Mouse (Mus musculus): ENCODE data around the gene Klk12. TPM values are rescaled to one million over a fixed set of nuclear protein-coding genes. Genes with fewer than 3 reads are reported as not detected.

Klk12 gene
- total and polyA plus RNA-seq, 3 experiments = not detected

DNA sequence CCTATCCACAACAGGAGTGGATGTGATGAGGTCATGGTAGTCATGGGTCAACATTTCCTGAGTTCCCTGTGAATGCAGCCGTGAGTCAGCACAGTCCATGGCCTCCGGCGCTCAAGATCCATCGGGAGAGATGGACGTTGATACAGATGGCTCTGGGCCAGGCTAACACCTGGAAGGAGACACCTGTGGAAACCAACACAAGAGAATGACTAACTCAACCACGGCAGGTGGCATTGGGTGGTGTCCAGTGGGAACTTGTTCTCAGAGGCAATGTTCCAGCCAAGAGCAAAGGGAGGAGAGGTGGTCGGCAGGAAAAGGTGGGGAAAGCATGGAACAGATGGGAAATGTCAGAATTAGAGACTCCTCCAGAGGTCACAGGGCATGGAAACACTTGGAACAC is 52.9 kb downstream of the Klk12 start:
- no peak for TF ChIP-seq EP300 (IDR thresholded peaks at IDR 0.05; ENCODE audit: insufficient read depth, low read depth, low read length)
- no peak for TF ChIP-seq POLR2A (IDR thresholded peaks at IDR 0.05; ENCODE audit: insufficient read depth, low read depth, low read length)
- TF ChIP-seq CTCF (IDR thresholded peaks at IDR 0.05) = no peak
- DNase-seq = peak in 1 of 2 experiments; percentile 8
- no peak overlapping the region for H3K4me3 ChIP-seq
- H3K4me1 ChIP-seq (ENCODE audit: control insufficient read depth, insufficient read depth, low read length) = no peaks in the 10 kb centered on the region
- no peaks in the 10 kb centered on the region for H3K79me2 ChIP-seq (replicated peaks; ENCODE audit: control insufficient read depth, insufficient read depth, low read length)
- intact Hi-C loops (cut with DNase I) = no loop called here
- H3K36me3 ChIP-seq (ENCODE audit: control insufficient read depth, insufficient read depth, low read length) = no peaks in the 10 kb centered on the region
- WGBS = 58% methylated on average over 7 of the region's 7 CpGs
- H3K27ac ChIP-seq = no peak overlapping the region
- H3K27me3 ChIP-seq (ENCODE audit: control insufficient read depth, insufficient read depth, low read length) = no peaks in the 10 kb centered on the region
- no peak overlapping the region for H3K9ac ChIP-seq (ENCODE audit: low read depth, low read length)

Other genes with a start within 250 kb of the Klk12 start
- gene Cd33, start 224.5 kb upstream of the Klk12 start, total RNA-seq (2021) = 1 to 10 TPM; 2.4 to 3.5 TPM
- gene Cd33, start 224.5 kb upstream of the Klk12 start, polyA plus RNA-seq (2012; rRNA removed) = 7.6 and 7.9 TPM in 2 replicates
- under 1 TPM; 0.86 to 0.93 TPM for gene Zfp658, start 206.6 kb upstream of the Klk12 start, total RNA-seq (2021)
- 0.70 and 1.0 TPM in 2 replicates for gene Zfp658, start 206.6 kb upstream of the Klk12 start, polyA plus RNA-seq (2012; rRNA removed)
- gene Zfp719, start 189.3 kb upstream of the Klk12 start, total RNA-seq (2021) = 1 to 10 TPM; 3.8 to 5.9 TPM
- gene Zfp719, start 189.3 kb upstream of the Klk12 start, polyA plus RNA-seq (2012; rRNA removed) = 1.4 and 3.3 TPM in 2 replicates
- not detected for gene Zfp819, start 161.7 kb upstream of the Klk12 start, total RNA-seq (2021)
- not detected in 2 replicates for gene Zfp819, start 161.7 kb upstream of the Klk12 start, polyA plus RNA-seq (2012; rRNA removed)
- not detected for gene Ceacam18, start 134.2 kb upstream of the Klk12 start, total RNA-seq (2021)
- not detected in 2 replicates for gene Ceacam18, start 134.2 kb upstream of the Klk12 start, polyA plus RNA-seq (2012; rRNA removed)
- gene Siglece, start 108.7 kb upstream of the Klk12 start, total RNA-seq (2021) = 1 to 10 TPM; 1.6 to 1.9 TPM
- 1.7 and 2.1 TPM in 2 replicates for gene Siglece, start 108.7 kb upstream of the Klk12 start, polyA plus RNA-seq (2012; rRNA removed)
- gene Ctu1, start 96.9 kb upstream of the Klk12 start, total RNA-seq (2021) = 1 to 10 TPM; 3.1 to 3.2 TPM
- 2.5 and 3.2 TPM in 2 replicates for gene Ctu1, start 96.9 kb upstream of the Klk12 start, polyA plus RNA-seq (2012; rRNA removed)
- gene Klk14, start 78.5 kb upstream of the Klk12 start, total RNA-seq (2021) = under 1 TPM in 1 of 2 experiments, not detected in 1; 0.30 TPM
- 0.44 and 0.45 TPM in 2 replicates for gene Klk14, start 78.5 kb upstream of the Klk12 start, polyA plus RNA-seq (2012; rRNA removed)
- not detected for gene Klk13, start 56.3 kb upstream of the Klk12 start, total RNA-seq (2021)
- gene Klk13, start 56.3 kb upstream of the Klk12 start, polyA plus RNA-seq (2012; rRNA removed) = 0.18 and 0.35 TPM in 2 replicates
- gene Klk11, start 5.7 kb downstream of the Klk12 start, total RNA-seq (2021) = under 1 TPM; 0.25 to 0.44 TPM
- gene Klk11, start 5.7 kb downstream of the Klk12 start, polyA plus RNA-seq (2012; rRNA removed) = 0.20 and 0.78 TPM in 2 replicates
- gene Klk10, start 12.1 kb downstream of the Klk12 start, total RNA-seq (2021) = under 1 TPM; 0.27 to 0.65 TPM
- gene Klk10, start 12.1 kb downstream of the Klk12 start, polyA plus RNA-seq (2012; rRNA removed) = 0.70 and 1.8 TPM in 2 replicates
- not detected for gene Klk9, start 23.0 kb downstream of the Klk12 start, total RNA-seq (2021)
- 0.12 TPM in 2 replicates for gene Klk9, start 23.0 kb downstream of the Klk12 start, polyA plus RNA-seq (2012; rRNA removed)
- gene Klk8, start 28.7 kb downstream of the Klk12 start, total RNA-seq (2021) = 10 to 100 TPM; 10.6 TPM
- gene Klk8, start 28.7 kb downstream of the Klk12 start, polyA plus RNA-seq (2012; rRNA removed) = 8.5 and 9.0 TPM in 2 replicates
- gene Klk7, start 42.4 kb downstream of the Klk12 start, total RNA-seq (2021) = not detected
- 0.08 TPM in 1 of 2 replicates, not detected in the other for gene Klk7, start 42.4 kb downstream of the Klk12 start, polyA plus RNA-seq (2012; rRNA removed)
- gene Klk6, start 55.6 kb downstream of the Klk12 start, total RNA-seq (2021) = not detected
- gene Klk6, start 55.6 kb downstream of the Klk12 start, polyA plus RNA-seq (2012; rRNA removed) = not detected in 2 replicates
- not detected for gene Klk5, start 73.1 kb downstream of the Klk12 start, total RNA-seq (2021)
- not detected in 2 replicates for gene Klk5, start 73.1 kb downstream of the Klk12 start, polyA plus RNA-seq (2012; rRNA removed)
- not detected for gene Klk4, start 112.3 kb downstream of the Klk12 start, total RNA-seq (2021)
- gene Klk4, start 112.3 kb downstream of the Klk12 start, polyA plus RNA-seq (2012; rRNA removed) = not detected in 2 replicates
- gene Klk15, start 164.8 kb downstream of the Klk12 start, total RNA-seq (2021) = not detected
- gene Klk15, start 164.8 kb downstream of the Klk12 start, polyA plus RNA-seq (2012; rRNA removed) = not detected in 2 replicates
- not detected for gene Klk1b8, start 181.8 kb downstream of the Klk12 start, total RNA-seq (2021)
- not detected in 2 replicates for gene Klk1b8, start 181.8 kb downstream of the Klk12 start, polyA plus RNA-seq (2012; rRNA removed)
- gene Klk1b1, start 197.9 kb downstream of the Klk12 start, total RNA-seq (2021) = not detected
- gene Klk1b1, start 197.9 kb downstream of the Klk12 start, polyA plus RNA-seq (2012; rRNA removed) = not detected in 2 replicates
- not detected for gene Klk1b9, start 207.2 kb downstream of the Klk12 start, total RNA-seq (2021)
- not detected in 2 replicates for gene Klk1b9, start 207.2 kb downstream of the Klk12 start, polyA plus RNA-seq (2012; rRNA removed)
- gene Klk1b11, start 227.0 kb downstream of the Klk12 start, total RNA-seq (2021) = not detected
- gene Klk1b11, start 227.0 kb downstream of the Klk12 start, polyA plus RNA-seq (2012; rRNA removed) = not detected in 2 replicates
- 1 to 10 TPM; 1.5 to 2.6 TPM for gene Klk1b26, start 243.3 kb downstream of the Klk12 start, total RNA-seq (2021)
- 0.15 and 0.90 TPM in 2 replicates for gene Klk1b26, start 243.3 kb downstream of the Klk12 start, polyA plus RNA-seq (2012; rRNA removed)